18 mouse cellular contexts compared by ENCODE assay signal in genomic region chr7:100354984-100355383, GRCm38 (mm10). TPM values are rescaled to one million over a fixed set of nuclear protein-coding genes. Genes with fewer than 3 reads are reported as not detected.
DNase-seq lines count a peak whose midpoint lies in the region; ATAC-seq lines count a peak whose summit lies in the region.
"Had no signal": no experiment of that assay in that cellular context is flagged by ENCODE, and none has a peak within 500 bp of the region (broad histone marks: within the 10 kb centered on the region; RNA-seq: fewer than 3 reads in every experiment).

No protein-coding gene starts in this region.

- H3K27ac ChIP-seq in kidney, embryonic 16.5 days (ENCODE audit: low read length) = no peak overlapping the region
- H3K27ac ChIP-seq: forebrain, embryonic 15.5 days; kidney, postnatal 0 days; limb, embryonic 12.5 days; liver, embryonic 15.5 days; neural tube, embryonic 12.5 days; stomach, embryonic 15.5 days had no signal

- intact Hi-C loops in left cerebral cortex, postnatal 36 days (cut with DNase I) = no loop called here

- H3K9me3 ChIP-seq in kidney, embryonic 16.5 days (ENCODE audit: low read length) = no peaks in the 10 kb centered on the region
- H3K9me3 ChIP-seq: forebrain, embryonic 15.5 days; limb, embryonic 12.5 days; liver, embryonic 15.5 days; neural tube, embryonic 12.5 days; stomach, embryonic 15.5 days had no signal

- WGBS in kidney, embryonic 16.5 days = 79% methylated on average over 4 of the region's 4 CpGs

- no peak overlapping the region for H3K9ac ChIP-seq in kidney, embryonic 16.5 days (replicated peaks; ENCODE audit: low read length)
- H3K9ac ChIP-seq: forebrain, embryonic 15.5 days; limb, embryonic 12.5 days; liver, embryonic 15.5 days; neural tube, embryonic 12.5 days; stomach, embryonic 15.5 days had no signal

- H3K36me3 ChIP-seq in kidney, embryonic 16.5 days (ENCODE audit: insufficient read depth, low read length) = peaks cover 9% of the 10 kb centered on the region; the same call in 1 of the 2 replicates

- ATAC-seq in kidney, embryonic 16.5 days (ENCODE audit: low FRiP score, low TSS enrichment) = no peak
- ATAC-seq: forebrain, embryonic 15.5 days had no signal

- DNase-seq in heart, adult 18-20 months = peak; percentile 21 to 41
- no peak for DNase-seq in heart, adult 11 months
- peak; percentile 26 for DNase-seq in kidney, adult 9 months
- peak; percentile 6 for DNase-seq in R1 (ENCODE audit: low read depth, low spot score)
- peak; percentile 32 for DNase-seq in heart, postnatal 4 days
- DNase-seq in left cerebral cortex, postnatal 36 days (ENCODE audit: low spot score in 2 of 2) = no peak
- DNase-seq: cerebellum, adult 8-10 months; gastrocnemius, postnatal 10 days; lung, postnatal 14 days; spleen, adult 18-20 months; thymus, adult 2 months had no signal

- peaks cover 3% of the 10 kb centered on the region; the same call in 1 of the 2 replicates for H3K4me1 ChIP-seq in kidney, embryonic 16.5 days (ENCODE audit: insufficient read depth, low read length)
- H3K4me1 ChIP-seq: forebrain, embryonic 15.5 days; limb, embryonic 12.5 days; liver, embryonic 15.5 days; neural tube, embryonic 12.5 days; stomach, embryonic 15.5 days had no signal

- no peak overlapping the region for H3K4me3 ChIP-seq in kidney, embryonic 16.5 days (ENCODE audit: low read length)
- H3K4me3 ChIP-seq: forebrain, embryonic 15.5 days; limb, embryonic 12.5 days; liver, embryonic 15.5 days; neural tube, embryonic 12.5 days; stomach, embryonic 15.5 days had no signal

- no peak overlapping the region for H3K4me2 ChIP-seq in kidney, embryonic 16.5 days (replicated peaks; ENCODE audit: low read depth, low read length)
- H3K4me2 ChIP-seq: forebrain, embryonic 15.5 days; limb, embryonic 12.5 days; liver, embryonic 15.5 days; neural tube, embryonic 12.5 days; stomach, embryonic 15.5 days had no signal

- no peaks in the 10 kb centered on the region for H3K27me3 ChIP-seq in kidney, embryonic 16.5 days (ENCODE audit: insufficient read depth, low read length)
- H3K27me3 ChIP-seq: forebrain, embryonic 15.5 days; limb, embryonic 12.5 days; liver, embryonic 15.5 days; neural tube, embryonic 12.5 days; stomach, embryonic 15.5 days had no signal

RNA-seq across cellular contexts. Expression of gene C2cd3, which starts 17.0 kb away (rescaled TPM):
- 10 to 100 TPM in 1 of 2 experiments, 1 to 10 TPM in 1; 7.4 to 10.6 TPM for total RNA-seq in heart, adult 18-20 months (2021)
- 23.6 and 29.8 TPM in 2 replicates for polyA plus RNA-seq in kidney, embryonic 16.5 days (2015; fragmentation: Nextera tagmentation; extraction: Ambion mirVana)
- total RNA-seq in heart, postnatal 4 days (2021) = 10 to 100 TPM; 11.5 to 15.0 TPM
- total RNA-seq in left cerebral cortex, postnatal 36 days (2021) = 10 to 100 TPM; 20.5 to 28.1 TPM

RNA-seq across cellular contexts. Expression of gene Ppme1, which starts 17.1 kb away (rescaled TPM):
- 10 to 100 TPM; 34.7 to 35.4 TPM for total RNA-seq in heart, adult 18-20 months (2021)
- polyA plus RNA-seq in kidney, embryonic 16.5 days (2015; fragmentation: Nextera tagmentation; extraction: Ambion mirVana) = 72.5 and 79.5 TPM in 2 replicates
- total RNA-seq in heart, postnatal 4 days (2021) = 10 to 100 TPM; 50.7 to 56.0 TPM
- total RNA-seq in left cerebral cortex, postnatal 36 days (2021) = 100 to 1,000 TPM; 204 to 224 TPM

Comparison
In these comparisons a context has a peak if more than half of its experiments do, and no peak if none do; other contexts are left out.
1. DNase-seq: peak in heart, adult 18-20 months (2 of 2), kidney, adult 9 months (single experiment), R1 (single experiment) and heart, postnatal 4 days (single experiment); none in heart, adult 11 months (single experiment) and left cerebral cortex, postnatal 36 days (0 of 2).